Mouse (Mus musculus) thymus, postnatal 10 days (tissue): ENCODE data around the gene Serpina3g.
"Not testable (repeated sequence)": the region's sequence is repeated elsewhere in the genome, so short reads cannot be mapped to it uniquely, and the experiment has no call there.

Experiments
- DNase-seq, 2 experiments: peaks; one replicate each; pipeline ENCODE4 v3.0.0; 2021; ENCODE audit warnings: low spot score in 2 of 2

The Serpina3g gene

GRCm38 (mm10) chr12:104235915-104236314 is at the start of gene Serpina3g:
Serpina3g (plus strand) TSS chr12:104236245.
- DNase-seq = no peak

- no peak for DNase-seq
These were observed 46.8 kb upstream of the Serpina3g start for GRCm38 (mm10) chr12:104189246-104189645.

GRCm38 (mm10) chr12:104190852-104191251 is 45.2 kb upstream of the Serpina3g start:
- DNase-seq = no peak

GRCm38 (mm10) chr12:104209149-104209548 is 26.9 kb upstream of the Serpina3g start:
- no peak for DNase-seq

GRCm38 (mm10) chr12:104209802-104210201 is 26.2 kb upstream of the Serpina3g start:
- no peak for DNase-seq

- DNase-seq = no peak
These were observed 22.2 kb upstream of the Serpina3g start for GRCm38 (mm10) chr12:104213689-104214444.

GRCm38 (mm10) chr12:104214445-104214753 is 21.6 kb upstream of the Serpina3g start, which contains the start of gene Serpina3f:
Serpina3f (plus strand) TSS chr12:104214544.
- no peak for DNase-seq

GRCm38 (mm10) chr12:104215249-104215648 is 20.8 kb upstream of the Serpina3g start:
- DNase-seq = no peak

- DNase-seq = no peak
These were observed 14.4 kb upstream of the Serpina3g start for GRCm38 (mm10) chr12:104221616-104222015.

GRCm38 (mm10) chr12:104223690-104224089 is 12.4 kb upstream of the Serpina3g start:
- no peak for DNase-seq

GRCm38 (mm10) chr12:104224598-104225300 is 11.3 kb upstream of the Serpina3g start:
- DNase-seq = no peak

GRCm38 (mm10) chr12:104230762-104231161 is 5.3 kb upstream of the Serpina3g start:
- no peak for DNase-seq

GRCm38 (mm10) chr12:104238048-104238447 is 2.0 kb downstream of the Serpina3g start:
- DNase-seq = not testable (repeated sequence)

GRCm38 (mm10) chr12:104243307-104243706 is 7.3 kb downstream of the Serpina3g start:
- DNase-seq = no peak

- no peak for DNase-seq
These were observed 9.0 kb downstream of the Serpina3g start for GRCm38 (mm10) chr12:104245092-104245491.

GRCm38 (mm10) chr12:104245595-104245994 is 9.6 kb downstream of the Serpina3g start:
- DNase-seq = no peak

GRCm38 (mm10) chr12:104247553-104248002 is 11.5 kb downstream of the Serpina3g start:
- no peak for DNase-seq

GRCm38 (mm10) chr12:104248231-104248630 is 12.2 kb downstream of the Serpina3g start:
- DNase-seq = no peak

GRCm38 (mm10) chr12:104261041-104261440 is 25.0 kb downstream of the Serpina3g start:
- DNase-seq = no peak

GRCm38 (mm10) chr12:104262863-104263262 is 26.8 kb downstream of the Serpina3g start, which contains the start of gene Serpina3i:
Serpina3i (plus strand) TSS chr12:104263122.
- DNase-seq = no peak

- no peak for DNase-seq
These were observed 30.3 kb downstream of the Serpina3g start for GRCm38 (mm10) chr12:104266374-104266773.

- DNase-seq = no peak
These were observed 42.4 kb downstream of the Serpina3g start for GRCm38 (mm10) chr12:104278216-104279055.
